Mouse (Mus musculus) spleen, adult 2 months (tissue): ENCODE results near the gene Nat8f6. TPM values are rescaled to one million over a fixed set of nuclear protein-coding genes. Genes with fewer than 3 reads are reported as not detected.
"Not testable (repeated sequence)": the region's sequence is repeated elsewhere in the genome, so short reads cannot be mapped to it uniquely, and the experiment has no call there.

Experiments
- DNase-seq, 2 experiments: peaks; one replicate each; pipeline versions ENCODE4 v3.0.0 to v3.0.0-alpha.2; 2012 to 2021; ENCODE audit warnings: low spot score in 2 of 2, low read depth in 1 of 2
- H3K27ac ChIP-seq: fragments of 200-500 bp; 2 replicates; pipeline ENCODE4 v1.5.1; 2012; ENCODE audit warnings: low read length, inconsistent platforms; ENCODE audit not compliant: insufficient read depth
- H3K27me3 ChIP-seq: fragments of 200-500 bp; 2 replicates; pipeline ENCODE4 v1.6.1; 2012; ENCODE audit warnings: mild to moderate bottlenecking, moderate library complexity, low read length, inconsistent platforms; ENCODE audit not compliant: control insufficient read depth, insufficient read depth
- H3K36me3 ChIP-seq: fragments of 200-500 bp; 2 replicates; pipeline ENCODE4 v1.6.1; 2012; ENCODE audit warnings: mild to moderate bottlenecking, low read length, inconsistent platforms; ENCODE audit not compliant: control insufficient read depth, insufficient read depth
- H3K4me1 ChIP-seq: fragments of 200-500 bp; 2 replicates; pipeline ENCODE4 v1.6.1; 2011; ENCODE audit warnings: inconsistent platforms; ENCODE audit not compliant: control insufficient read depth, insufficient read depth, insufficient read length
- H3K4me3 ChIP-seq: fragments of 200-500 bp; 2 replicates; pipeline ENCODE4 v1.5.1; 2011; ENCODE audit warnings: mild to moderate bottlenecking, inconsistent platforms; ENCODE audit not compliant: insufficient read depth, insufficient read length; ENCODE audit errors: extremely low read depth
- CTCF ChIP-seq: fragments of 200-500 bp; IDR thresholded peaks from 2 replicates; pipeline ENCODE4 v1.5.1; 2011; ENCODE audit warnings: mild to moderate bottlenecking, inconsistent platforms; ENCODE audit not compliant: insufficient read depth, insufficient read length, insufficient replicate concordance; ENCODE audit errors: extremely low read depth
- POLR2A ChIP-seq: fragments of 200-500 bp; IDR thresholded peaks from 2 replicates; pipeline ENCODE4 v1.6.1; 2011; ENCODE audit warnings: low read depth, low read length, inconsistent platforms
- WGBS: fragments of 180-500 bp; shearing (Covaris S2); methylation state at CpG from one replicate; pipeline ENCODE4 v1.1.7; 2018; 5-methylcytosine and 5-hydroxymethylcytosine counted together
- polyA plus RNA-seq: library from polyadenylated mRNA; depleted of rRNA; stranded (reverse); fragments of >200 nt; gene quantifications from 2 replicates; pipeline ENCODE4 v1.2.3, GENCODE M21; 2012; rRNA removed

Nat8f6 gene
- polyA plus RNA-seq: 0.27 TPM in 2 replicates

- H3K4me1 ChIP-seq: no peaks in the 10 kb centered on the region
Observed at GRCm38 (mm10) chr6:85820837-85821236, at the start of gene Nat8f6, which contains the start of gene Nat8f5. Nat8f6 (minus strand) TSS chr6:85820954. Nat8f5 (minus strand) TSS chr6:85820972.

GRCm38 (mm10) chr6:85869006-85869405 is 48.3 kb upstream of the Nat8f6 start, which contains the start of gene Nat8f2:
Nat8f2 (minus strand) TSS chr6:85869158.
- not testable (repeated sequence) for DNase-seq, H3K27me3 ChIP-seq, H3K4me1 ChIP-seq, H3K4me3 ChIP-seq, H3K36me3 ChIP-seq, H3K27ac ChIP-seq
- WGBS: 86% methylated on average over 5 of the region's 5 CpGs

More at GRCm38 (mm10) chr6:85820837-85821236, at the start of gene Nat8f6, which contains the start of gene Nat8f5:
- no peak within 1 kb of the TSS for H3K4me3 ChIP-seq
- WGBS: 82% methylated on average over 5 of the region's 5 CpGs
- TF ChIP-seq POLR2A (no peak), CTCF (no peak)
- DNase-seq: no peak
- no peaks in the 10 kb centered on the region for H3K36me3 ChIP-seq
- no peaks in the 10 kb centered on the region for H3K27me3 ChIP-seq
- H3K27ac ChIP-seq: no peak within 1 kb of the TSS

- no peak overlapping the region for H3K27ac ChIP-seq
- WGBS: 44% methylated on average over 8 of the region's 8 CpGs
- no peak for DNase-seq
- H3K4me1 ChIP-seq: no peaks in the 10 kb centered on the region
- no peak overlapping the region for H3K4me3 ChIP-seq
- no peaks in the 10 kb centered on the region for H3K27me3 ChIP-seq
- TF ChIP-seq CTCF (no peak), POLR2A (no peak)
- H3K36me3 ChIP-seq: no peaks in the 10 kb centered on the region
Observed at GRCm38 (mm10) chr6:85867726-85868690, 47.3 kb upstream of the Nat8f6 start.

GRCm38 (mm10) chr6:85866995-85867394 is 46.2 kb upstream of the Nat8f6 start:
- H3K27me3 ChIP-seq, H3K4me1 ChIP-seq, H3K36me3 ChIP-seq, DNase-seq, H3K27ac ChIP-seq, H3K4me3 ChIP-seq: not testable (repeated sequence)
- WGBS: 71% methylated on average over 1 of the region's 1 CpGs

GRCm38 (mm10) chr6:85866166-85866565 is 45.4 kb upstream of the Nat8f6 start:
- 92% methylated on average over 3 of the region's 3 CpGs for WGBS

GRCm38 (mm10) chr6:85864900-85865639 is 44.3 kb upstream of the Nat8f6 start:
- not testable (repeated sequence) for H3K4me3 ChIP-seq, H3K27ac ChIP-seq, H3K27me3 ChIP-seq, DNase-seq, H3K4me1 ChIP-seq, H3K36me3 ChIP-seq
- WGBS: 76% methylated on average over 6 of the region's 7 CpGs

More at GRCm38 (mm10) chr6:85866166-85866565, 45.4 kb upstream of the Nat8f6 start:
- not testable (repeated sequence) for H3K4me3 ChIP-seq, H3K4me1 ChIP-seq, H3K27me3 ChIP-seq, H3K27ac ChIP-seq, H3K36me3 ChIP-seq, DNase-seq

GRCm38 (mm10) chr6:85863840-85864239 is 43.1 kb upstream of the Nat8f6 start:
- DNase-seq: no peak
- Histone ChIP-seq H3K4me3 (no peak overlapping the region), H3K36me3 (no peaks in the 10 kb centered on the region), H3K27me3 (no peaks in the 10 kb centered on the region), H3K4me1 (no peaks in the 10 kb centered on the region), H3K27ac (no peak overlapping the region)
- WGBS: 87% methylated on average over 2 of the region's 2 CpGs
- TF ChIP-seq CTCF (no peak), POLR2A (no peak)
